In genomic region chr14:46704316-46704751, GRCm38 (mm10) we compare ENCODE assay signal across 8 mouse cellular contexts. TPM values are rescaled to one million over a fixed set of nuclear protein-coding genes. Genes with fewer than 3 reads are reported as not detected.
DNase-seq lines count a peak whose midpoint lies in the region; ATAC-seq and TF ChIP-seq lines count a peak whose summit lies in the region.

No protein-coding gene starts in this region.

- H3K27ac ChIP-seq in kidney, embryonic 15.5 days, result no peak overlapping the region
- no peak overlapping the region for H3K27ac ChIP-seq in hindbrain, embryonic 16.5 days (ENCODE audit: low read depth, low read length)
- H3K27ac ChIP-seq in cerebellum, adult 2 months (ENCODE audit: insufficient read depth, low read length), result no peak overlapping the region

- no peak overlapping the region for H3K9ac ChIP-seq in kidney, embryonic 15.5 days
- H3K9ac ChIP-seq in hindbrain, embryonic 16.5 days (ENCODE audit: low read depth, low read length), result no peak overlapping the region

- no peaks in the 10 kb centered on the region; the same call in 1 of the 2 replicates for H3K27me3 ChIP-seq in kidney, embryonic 15.5 days
- no peaks in the 10 kb centered on the region; the same call in 1 of the 2 replicates for H3K27me3 ChIP-seq in hindbrain, embryonic 16.5 days (replicated peaks; ENCODE audit: control insufficient read depth, insufficient read depth, low read length)
- H3K27me3 ChIP-seq in cerebellum, adult 2 months (ENCODE audit: control insufficient read depth, insufficient read depth, low read length), result no peaks in the 10 kb centered on the region

- no peaks in the 10 kb centered on the region for H3K36me3 ChIP-seq in kidney, embryonic 15.5 days
- no peaks in the 10 kb centered on the region for H3K36me3 ChIP-seq in hindbrain, embryonic 16.5 days (ENCODE audit: control insufficient read depth, insufficient read depth, low read length)

- no peak for TF ChIP-seq CTCF in cerebellum, adult 2 months (IDR thresholded peaks at IDR 0.05; ENCODE audit: borderline replicate concordance, insufficient read depth, low read depth, low read length)

- peak overlapping the region; percentile 35; the same call in 1 of the 2 replicates for H3K4me2 ChIP-seq in kidney, embryonic 15.5 days
- no peak overlapping the region for H3K4me2 ChIP-seq in hindbrain, embryonic 16.5 days (ENCODE audit: low read length)

- no peak overlapping the region for H3K4me3 ChIP-seq in kidney, embryonic 15.5 days (replicated peaks)
- H3K4me3 ChIP-seq in hindbrain, embryonic 16.5 days (ENCODE audit: low read length), result no peak overlapping the region
- H3K4me3 ChIP-seq in cerebellum, adult 2 months (replicated peaks; ENCODE audit: insufficient read depth, low read depth, low read length), result no peak overlapping the region

- DNase-seq in adrenal gland, postnatal 10 days, result peak; percentile 44
- DNase-seq in heart, adult 11 months, result peak; percentile 98
- peak; percentile 78 for DNase-seq in lung, postnatal 25 days (ENCODE audit: low spot score)
- no peak for DNase-seq in B cell, adult 2 months
- no peak for DNase-seq in thymus, postnatal 10 days (ENCODE audit: low spot score in 2 of 2)
- no peak for DNase-seq in cerebellum, adult 2 months

- 50% methylated on average over 9 of the region's 9 CpGs for WGBS in kidney, embryonic 15.5 days
- WGBS in hindbrain, embryonic 16.5 days, result 83% methylated on average over 9 of the region's 9 CpGs
- 90% methylated on average over 9 of the region's 9 CpGs for WGBS in cerebellum, adult 2 months

- no peak for ATAC-seq in kidney, embryonic 15.5 days (replicated peaks; ENCODE audit: low FRiP score)
- no peak for ATAC-seq in hindbrain, embryonic 16.5 days

- H3K4me1 ChIP-seq in kidney, embryonic 15.5 days, result peaks cover 9% of the 10 kb centered on the region; the same call in 1 of the 2 replicates
- H3K4me1 ChIP-seq in hindbrain, embryonic 16.5 days (ENCODE audit: control insufficient read depth, insufficient read depth, low read depth, low read length), result no peaks in the 10 kb centered on the region
- H3K4me1 ChIP-seq in cerebellum, adult 2 months (ENCODE audit: control insufficient read depth, insufficient read depth, low read length), result no peaks in the 10 kb centered on the region

- no peaks in the 10 kb centered on the region for H3K9me3 ChIP-seq in kidney, embryonic 15.5 days (replicated peaks)
- no peaks in the 10 kb centered on the region for H3K9me3 ChIP-seq in hindbrain, embryonic 16.5 days (ENCODE audit: control insufficient read depth, low read length)

- TF ChIP-seq POLR2A in cerebellum, adult 2 months (IDR thresholded peaks at IDR 0.05; ENCODE audit: borderline replicate concordance, insufficient read depth, low read length), result no peak

RNA-seq across cellular contexts. Expression of gene Cdkn3, which starts 56.0 kb away (rescaled TPM):
- total RNA-seq in adrenal gland, postnatal 10 days (2021), result 10 to 100 TPM in 1 of 2 experiments, 1 to 10 TPM in 1; 8.9 to 11.1 TPM
- 48.0 and 51.1 TPM in 2 replicates for polyA plus RNA-seq in kidney, embryonic 15.5 days (2015; fragmentation: Nextera tagmentation; extraction: Ambion mirVana)
- polyA plus RNA-seq in hindbrain, embryonic 16.5 days (2015; fragmentation: Nextera tagmentation; extraction: Ambion mirVana), result 7.8 and 9.5 TPM in 2 replicates
- 0.36 and 0.78 TPM in 2 replicates for polyA plus RNA-seq in cerebellum, adult 2 months (2012; rRNA removed)

Comparison
In these comparisons a context has a peak if more than half of its experiments do, and no peak if none do; other contexts are left out.
1. DNase-seq: peak in adrenal gland, postnatal 10 days (single experiment), heart, adult 11 months (single experiment) and lung, postnatal 25 days (single experiment); none in B cell, adult 2 months (0 of 2), thymus, postnatal 10 days (0 of 2) and cerebellum, adult 2 months (0 of 2).